Mouse (Mus musculus) testis, postnatal 10 days (tissue): Measurements from ENCODE around the gene Gm28048.

Experiments used
- DNase-seq: peaks from one replicate; pipeline ENCODE4 v3.0.0; 2021; ENCODE audit warnings: low spot score

Gene Gm28048

DNA sequence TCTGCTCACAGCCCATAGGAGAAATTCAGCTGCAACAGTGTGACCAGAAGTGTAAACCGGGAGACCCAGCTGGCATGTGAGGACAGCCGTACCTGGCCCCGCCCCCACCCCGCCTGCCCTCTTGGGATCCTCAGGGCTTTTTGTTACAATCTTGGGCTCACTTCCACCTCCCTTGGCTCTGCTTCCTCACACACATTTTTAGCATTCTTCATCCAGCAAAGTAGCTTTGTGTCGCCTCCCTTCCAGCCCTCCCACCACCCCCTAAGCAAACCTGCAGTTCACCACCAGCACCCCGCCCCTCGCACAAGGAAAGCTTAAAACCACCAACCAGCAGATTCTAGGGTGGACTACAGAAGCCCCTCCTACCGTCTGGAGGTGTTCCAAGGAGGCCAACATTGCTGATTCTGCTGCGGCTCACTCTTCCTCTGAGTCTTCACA, 181.9 kb downstream of the Gm28048 start:
- peak; percentile 77 for DNase-seq

DNA sequence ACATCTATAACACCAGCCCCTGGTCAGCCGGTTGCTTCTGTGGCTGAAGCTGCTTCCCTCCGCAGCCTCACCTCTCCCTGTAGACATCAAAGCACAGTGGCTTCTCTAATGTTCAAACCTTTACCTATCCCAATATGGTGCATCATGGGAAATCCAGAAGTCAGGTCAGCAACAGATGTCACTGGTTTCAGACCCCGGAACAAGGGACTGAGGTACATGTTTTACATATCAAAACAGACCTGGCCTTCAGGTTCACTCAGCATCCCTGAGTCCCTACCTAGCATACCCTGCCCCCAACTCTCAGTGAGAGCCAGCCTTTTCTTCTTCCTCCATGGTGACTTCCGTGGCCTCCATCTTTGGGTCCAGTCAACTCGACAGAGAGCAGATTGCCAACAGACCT, 183.0 kb downstream of the Gm28048 start:
- no peak for DNase-seq

- peak; percentile 18 for DNase-seq
Observed at GRCm38 (mm10) chr11:22794734-22795133, 187.2 kb downstream of the Gm28048 start.

GRCm38 (mm10) chr11:22793881-22794203, 188.0 kb downstream of the Gm28048 start:
- peak; percentile 23 for DNase-seq

- peak; percentile 14 for DNase-seq
Observed at GRCm38 (mm10) chr11:22793176-22793880, 188.6 kb downstream of the Gm28048 start.

DNA sequence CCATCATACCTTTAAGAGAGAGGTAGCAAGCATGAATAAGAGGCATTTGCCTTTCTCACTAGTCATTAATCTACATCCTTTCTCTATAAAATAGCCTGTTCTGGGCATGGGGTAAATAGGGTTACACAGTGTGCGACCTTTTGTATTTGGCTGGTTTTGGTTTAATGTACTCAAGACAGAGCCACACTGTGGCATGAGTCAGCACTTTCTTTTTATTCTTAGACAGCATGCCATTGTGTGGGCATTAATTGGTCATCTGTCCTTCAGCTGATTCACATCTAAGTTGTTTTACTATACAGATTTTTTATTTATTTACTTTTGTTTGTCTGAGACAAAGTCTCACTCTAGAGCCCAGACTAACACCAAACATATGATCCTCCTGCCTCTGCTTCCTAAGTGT, 189.7 kb downstream of the Gm28048 start:
- peak; percentile 1 for DNase-seq

- peak; percentile 25 for DNase-seq
Observed at GRCm38 (mm10) chr11:22791726-22792125, 190.2 kb downstream of the Gm28048 start.

DNA sequence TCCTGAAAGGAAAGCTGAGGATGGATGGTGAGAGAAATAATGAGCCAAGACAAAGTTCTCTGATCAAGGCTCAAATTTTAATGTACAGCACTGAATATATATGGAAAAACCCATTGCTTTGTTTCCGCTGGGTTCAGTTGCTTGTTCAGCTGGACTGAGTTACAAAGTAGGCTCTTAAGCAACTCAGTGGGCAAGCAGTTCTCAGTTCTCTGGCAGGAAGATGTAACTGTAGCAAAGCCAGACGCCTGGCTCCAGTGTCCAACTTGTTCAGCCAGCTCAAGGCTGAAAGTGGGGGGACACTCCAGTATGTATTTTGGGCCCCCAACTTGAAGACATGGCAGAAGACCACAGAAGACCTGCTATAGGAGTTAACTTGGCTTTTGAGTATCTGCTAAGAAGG, 194.1 kb downstream of the Gm28048 start:
- peak; percentile 12 for DNase-seq
